Mouse (Mus musculus): ENCODE measurements around the gene Crot.

DNA sequence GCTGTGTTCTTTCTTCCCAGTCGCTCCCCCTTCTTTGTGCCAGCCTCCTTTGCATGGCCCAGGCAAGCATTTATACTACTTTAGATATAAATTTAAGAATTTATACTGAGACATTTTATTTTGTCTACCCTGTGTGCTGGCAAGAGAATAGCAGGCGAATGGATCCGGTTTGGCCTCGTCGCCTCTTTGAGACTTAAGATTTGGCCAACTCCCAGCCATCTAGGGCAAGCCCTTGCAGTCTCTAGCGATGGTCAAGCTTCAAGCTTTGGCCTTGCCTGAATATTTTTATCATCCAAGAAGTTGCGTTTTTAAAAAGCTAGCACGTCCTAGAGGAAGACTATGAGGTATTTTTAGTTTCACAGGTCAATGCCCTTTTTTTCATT, 380 bp upstream of the Crot start:
- no peak for TF ChIP-seq POLR2A (IDR thresholded peaks at IDR 0.05; ENCODE audit: borderline replicate concordance, insufficient read depth, low read length)
- no peak for TF ChIP-seq CTCF (IDR thresholded peaks at IDR 0.05; ENCODE audit: borderline replicate concordance, insufficient read depth, low read depth, low read length)

All from cerebellum, adult 2 months (tissue).